Mouse (Mus musculus) E14TG2a.4 (cell line): Measurements from ENCODE around the gene Zfp184.

Source experiments
- CTCF ChIP-seq: conservative IDR thresholded peaks from 2 replicates; pipeline ENCODE4 v1.5.1; 2014; ENCODE audit warnings: low read length
- NANOG ChIP-seq: IDR thresholded peaks from 2 replicates; pipeline ENCODE4 v1.6.1; 2014; ENCODE audit warnings: borderline replicate concordance, low read length, mixed read lengths
- POU5F1 ChIP-seq: IDR thresholded peaks from 2 replicates; pipeline ENCODE4 v1.6.1; 2014; ENCODE audit warnings: low read length, borderline replicate concordance

DNA sequence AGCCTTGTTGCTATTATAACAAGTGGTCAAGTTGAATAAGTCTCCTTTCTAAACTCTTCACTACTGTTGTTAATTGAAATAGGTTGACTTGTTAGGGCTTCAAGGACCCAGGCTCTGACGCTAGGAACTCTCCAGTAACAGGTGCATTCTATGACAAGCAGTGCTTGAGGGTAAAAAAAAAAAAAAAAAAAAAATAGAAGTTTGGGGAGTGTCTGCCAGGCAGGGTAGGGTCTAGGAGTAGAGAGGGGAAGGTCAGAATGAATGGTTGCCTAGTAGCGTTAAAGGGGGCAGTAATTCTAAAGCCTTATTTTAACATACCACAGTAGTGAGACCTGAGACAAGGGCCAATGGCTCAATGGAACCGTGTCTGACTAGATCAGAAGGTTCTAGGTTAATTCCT lies 53.5 kb downstream of the Zfp184 start:
- no peak for TF ChIP-seq CTCF
- no peak for TF ChIP-seq NANOG
- TF ChIP-seq POU5F1 = no peak
